Mouse (Mus musculus) Muller cell, postnatal 12 days (primary cell): ENCODE measurements around the gene Kif12.
A peak's percentile ranks its signal among the peaks of the same experiment; 100 is the strongest.

Experiments used
- DNase-seq: peaks from one replicate; pipeline ENCODE4 v3.0.0-alpha.2; 2015; ENCODE audit errors: inconsistent ontology term

Kif12 gene

DNA sequence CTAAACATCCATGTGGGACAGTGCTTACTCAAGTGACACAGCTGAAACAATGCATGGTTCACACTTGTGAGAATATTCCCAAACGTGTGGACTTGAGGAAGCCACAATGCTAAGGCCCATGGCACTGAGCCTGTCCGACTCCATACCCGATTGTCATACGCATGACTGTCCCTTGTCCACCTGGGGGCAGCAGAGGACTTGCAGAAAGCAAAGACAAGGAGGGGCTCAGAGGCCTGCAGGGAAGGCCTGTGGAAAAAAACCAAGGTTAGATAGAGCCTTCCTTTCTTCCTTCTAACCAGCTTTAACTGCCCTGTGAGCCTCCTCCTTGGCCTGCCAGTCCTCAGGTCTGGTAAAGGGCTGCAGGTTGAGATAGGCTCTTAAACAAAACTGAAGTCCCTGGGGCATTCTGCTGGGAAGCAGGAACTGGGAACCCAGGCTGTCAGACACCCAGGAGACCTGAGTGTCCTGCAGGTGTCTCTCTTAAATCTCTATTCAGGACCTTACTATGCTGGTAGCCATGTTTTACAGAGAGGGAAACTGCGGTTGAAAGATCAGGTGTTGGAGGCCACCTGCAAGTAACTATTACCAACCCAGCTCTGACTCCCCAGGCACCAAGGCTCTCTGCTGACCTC lies 12.9 kb downstream of the Kif12 start:
- peak; percentile 69 for DNase-seq

DNA sequence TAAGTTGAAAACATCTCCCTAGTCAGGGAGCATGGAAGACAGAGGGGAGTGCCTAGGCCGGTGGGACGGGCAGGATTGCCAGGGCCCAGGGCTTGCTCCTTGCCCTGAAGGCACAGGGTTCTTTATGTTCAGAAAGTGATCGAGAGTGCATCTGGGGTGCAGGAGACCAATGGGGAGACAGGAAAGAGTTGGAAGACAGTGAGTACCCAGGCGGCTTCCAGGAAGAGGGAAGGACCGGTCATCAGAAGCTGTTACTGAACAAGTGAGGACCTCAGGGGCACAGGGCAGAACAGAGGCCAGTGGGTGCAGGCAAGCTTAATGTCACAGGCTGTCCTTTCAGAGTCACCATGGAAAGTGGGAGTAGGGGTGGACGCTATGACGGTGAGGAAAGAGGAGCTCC lies 13.7 kb downstream of the Kif12 start:
- no peak for DNase-seq

DNA sequence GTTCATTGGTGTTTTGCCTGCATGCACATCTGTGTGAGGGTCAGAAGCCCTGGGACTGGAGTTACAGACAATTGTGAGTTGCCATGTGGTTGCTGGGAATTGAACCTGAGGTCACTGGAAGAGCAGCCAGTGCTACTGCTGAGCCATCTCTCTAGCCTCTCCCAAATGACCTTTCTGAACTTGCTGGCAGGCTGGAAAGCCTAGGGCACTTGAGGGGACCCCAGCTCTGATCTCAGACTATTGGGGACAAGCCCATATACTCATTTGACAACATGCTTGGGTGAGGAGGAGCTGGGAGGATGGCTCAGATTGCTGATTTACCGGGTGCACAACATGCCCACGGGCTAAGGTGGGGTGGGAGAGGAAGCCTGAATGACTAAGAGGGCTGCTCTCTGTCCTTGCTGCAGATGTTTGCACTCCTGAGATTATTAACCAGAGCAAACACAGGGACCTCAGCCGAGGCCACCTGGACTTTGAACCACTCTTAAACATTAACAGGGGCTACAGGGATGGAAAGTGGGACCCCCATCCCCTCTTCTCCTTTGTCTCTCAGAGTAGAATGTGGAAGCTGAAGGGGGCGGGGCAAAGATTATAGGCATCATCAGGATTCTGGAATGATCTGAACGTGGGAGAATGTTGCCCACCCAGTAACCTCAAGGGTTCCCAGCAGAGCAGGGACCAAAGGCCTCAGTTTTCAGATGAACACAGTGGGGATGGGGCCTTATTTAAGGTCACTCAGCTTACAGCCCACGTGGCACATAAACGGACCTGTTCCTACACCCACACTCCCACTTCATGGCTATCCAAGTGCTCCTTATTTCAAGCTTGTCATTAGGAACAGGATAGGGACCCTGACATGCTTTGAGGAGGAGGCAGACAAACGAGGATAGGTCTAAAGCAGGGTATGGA lies 15.0 kb downstream of the Kif12 start:
- no peak for DNase-seq

DNA sequence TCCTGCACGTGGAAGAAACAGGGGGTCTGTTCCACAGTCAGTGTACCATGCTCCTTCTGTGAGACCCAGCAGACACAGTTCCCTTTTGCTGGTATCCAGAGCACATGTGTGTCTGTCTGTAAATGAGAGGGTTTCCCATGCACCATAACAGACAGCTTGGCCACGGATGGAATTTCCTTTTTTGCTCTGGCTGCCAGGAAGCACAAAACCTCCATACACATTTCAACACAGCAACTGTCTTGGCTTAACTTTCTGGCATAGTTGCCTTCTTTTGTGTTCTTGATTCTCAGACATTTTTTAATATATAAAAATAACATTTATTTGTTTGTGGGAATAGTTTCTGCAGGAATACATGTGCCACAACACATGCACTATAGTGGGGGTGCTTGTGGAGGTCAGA lies 16.3 kb downstream of the Kif12 start:
- no peak for DNase-seq

DNA sequence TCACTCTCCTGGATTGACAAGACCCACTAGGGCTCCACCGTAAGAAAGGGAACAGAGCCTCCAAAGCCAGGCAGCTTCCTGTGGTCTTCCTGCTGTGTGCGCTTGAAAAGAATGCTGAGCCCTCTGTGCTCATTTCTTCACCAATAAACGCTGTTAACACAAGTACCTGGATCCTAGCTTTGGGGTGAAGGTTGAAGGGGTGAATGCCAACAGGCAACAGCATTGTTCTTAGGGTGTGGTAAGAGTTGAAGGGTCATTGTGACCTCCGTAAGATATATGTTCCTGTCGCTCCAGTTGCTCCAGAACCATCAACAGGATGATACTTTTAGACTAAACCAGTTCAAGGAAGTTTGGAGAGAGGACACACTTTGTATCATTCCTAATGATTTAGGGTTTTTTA lies 17.2 kb downstream of the Kif12 start, which contains the start of gene Ambp:
Gene Ambp, minus strand, starts transcription at position 101 of the 400 bp plus-strand sequence.
- no peak for DNase-seq

DNA sequence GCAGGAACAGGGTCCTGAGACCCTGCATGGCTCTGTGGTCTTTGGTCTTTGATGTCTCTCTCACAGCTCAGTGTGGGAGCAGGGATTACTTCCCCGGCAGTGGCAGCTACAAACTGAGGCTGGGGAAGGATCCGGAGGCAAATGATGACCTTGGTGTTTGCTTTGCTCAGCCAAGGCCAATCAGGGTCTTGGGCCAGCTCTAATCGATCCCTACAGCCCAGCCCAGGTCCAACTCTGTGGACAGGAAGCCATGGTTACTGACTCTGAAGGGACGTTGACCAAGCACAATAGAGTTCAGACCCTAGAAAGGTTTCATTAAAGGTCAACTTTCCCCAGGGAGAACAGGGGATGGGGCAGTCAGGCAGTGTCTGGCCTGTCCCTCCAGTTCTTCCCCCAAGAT lies 17.9 kb downstream of the Kif12 start:
- DNase-seq: no peak

DNA sequence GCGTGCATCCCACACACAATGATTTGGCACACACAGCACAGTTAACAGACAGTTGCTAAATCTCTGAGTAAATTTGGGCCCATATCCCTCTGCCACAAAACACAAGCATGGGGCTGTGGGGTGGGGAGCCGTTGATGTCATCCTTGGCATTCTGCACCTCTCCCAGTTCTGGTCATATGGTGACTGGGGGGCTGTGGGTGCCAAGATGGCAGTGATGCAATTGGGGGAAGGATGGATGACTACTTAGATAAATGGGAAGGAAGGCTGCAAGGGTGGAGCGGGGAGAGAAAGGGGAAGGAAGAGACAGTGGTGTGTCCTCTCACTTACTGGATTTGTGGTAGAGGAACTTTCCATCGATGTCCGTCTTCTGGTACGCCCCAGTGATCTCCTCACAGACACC lies 20.8 kb downstream of the Kif12 start:
- DNase-seq: no peak

DNA sequence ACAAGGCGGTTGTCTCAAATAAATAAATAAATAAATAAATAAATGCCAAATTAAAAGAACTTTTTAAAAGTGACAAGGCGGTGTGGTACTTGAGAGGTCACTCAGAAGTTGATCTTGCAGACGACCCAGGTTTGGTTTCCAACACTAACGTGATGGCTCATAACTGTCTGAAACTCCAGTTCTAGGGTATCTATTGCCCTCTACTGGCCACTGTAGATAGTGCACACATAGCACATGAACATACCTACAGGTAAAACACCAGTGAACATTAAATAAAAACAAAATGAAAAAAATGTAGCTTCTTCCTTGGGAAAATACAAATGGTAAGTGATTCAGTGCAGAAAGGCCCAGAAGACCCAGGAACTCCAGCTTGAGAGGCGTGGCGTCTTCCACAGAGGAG lies 24.7 kb downstream of the Kif12 start:
- no peak for DNase-seq

DNA sequence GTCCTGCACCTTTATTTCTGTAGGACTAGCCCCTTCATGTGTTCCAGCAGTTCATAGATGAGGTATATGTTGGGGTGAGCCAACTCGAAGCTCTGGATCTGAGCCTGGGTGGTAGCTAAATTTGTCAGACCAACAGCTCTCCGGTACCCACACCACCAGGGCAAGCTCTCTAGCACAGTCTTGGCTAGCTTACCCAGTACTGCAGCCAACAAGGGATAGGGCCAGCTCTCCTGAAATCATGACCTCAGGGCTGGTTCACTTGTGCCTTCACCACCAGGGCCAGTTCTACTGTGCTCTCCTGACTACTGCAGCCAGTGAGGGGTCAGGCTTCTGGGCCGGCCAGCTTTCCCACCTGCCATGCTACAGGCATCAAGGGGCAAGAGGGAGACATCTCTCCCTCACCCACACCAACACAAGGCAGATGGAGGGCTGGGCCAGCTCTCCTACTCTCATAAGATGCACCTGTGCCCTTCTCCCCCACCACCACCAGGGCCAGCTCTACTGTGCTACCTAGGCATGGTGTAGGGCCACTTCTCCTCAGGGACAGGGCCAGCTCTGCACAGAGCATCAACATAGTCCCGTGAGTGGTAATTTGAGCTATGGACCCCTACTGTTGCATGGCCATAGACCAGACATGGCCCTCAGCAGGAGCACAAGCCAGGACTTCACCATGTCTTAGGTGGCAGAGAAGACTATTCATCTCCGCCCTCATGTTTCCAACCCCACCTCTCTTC lies 41.9 kb downstream of the Kif12 start:
- no peak for DNase-seq

DNA sequence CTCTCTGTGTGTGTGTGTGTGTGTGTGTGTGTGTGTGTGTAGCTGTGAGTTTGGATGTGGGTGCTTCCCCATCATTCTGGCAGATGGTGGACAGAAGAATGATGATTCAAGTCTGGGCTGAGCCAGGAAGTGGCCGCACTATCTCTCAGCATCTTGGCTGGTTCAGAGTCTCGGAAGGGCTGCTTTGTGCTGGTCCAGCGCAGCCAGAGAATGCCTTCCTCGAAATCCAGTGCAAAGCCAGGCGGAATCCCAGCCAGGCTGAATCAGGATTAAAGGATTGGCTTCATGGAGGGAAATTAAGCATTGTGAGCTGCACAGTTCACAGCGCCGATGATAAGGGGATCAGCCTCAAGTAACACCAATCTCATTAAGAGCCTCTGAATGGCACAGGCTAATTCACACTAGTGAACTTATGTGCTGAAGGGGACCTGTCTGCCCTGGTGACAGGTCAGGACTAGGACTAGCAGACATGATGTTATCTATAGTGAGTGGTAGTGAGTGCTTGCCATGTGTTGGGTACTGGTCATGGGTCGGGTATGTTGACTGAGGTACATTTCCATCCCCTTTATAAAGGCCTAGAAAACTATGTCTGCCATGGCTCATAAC lies 47.0 kb downstream of the Kif12 start:
- peak; percentile 67 for DNase-seq

DNA sequence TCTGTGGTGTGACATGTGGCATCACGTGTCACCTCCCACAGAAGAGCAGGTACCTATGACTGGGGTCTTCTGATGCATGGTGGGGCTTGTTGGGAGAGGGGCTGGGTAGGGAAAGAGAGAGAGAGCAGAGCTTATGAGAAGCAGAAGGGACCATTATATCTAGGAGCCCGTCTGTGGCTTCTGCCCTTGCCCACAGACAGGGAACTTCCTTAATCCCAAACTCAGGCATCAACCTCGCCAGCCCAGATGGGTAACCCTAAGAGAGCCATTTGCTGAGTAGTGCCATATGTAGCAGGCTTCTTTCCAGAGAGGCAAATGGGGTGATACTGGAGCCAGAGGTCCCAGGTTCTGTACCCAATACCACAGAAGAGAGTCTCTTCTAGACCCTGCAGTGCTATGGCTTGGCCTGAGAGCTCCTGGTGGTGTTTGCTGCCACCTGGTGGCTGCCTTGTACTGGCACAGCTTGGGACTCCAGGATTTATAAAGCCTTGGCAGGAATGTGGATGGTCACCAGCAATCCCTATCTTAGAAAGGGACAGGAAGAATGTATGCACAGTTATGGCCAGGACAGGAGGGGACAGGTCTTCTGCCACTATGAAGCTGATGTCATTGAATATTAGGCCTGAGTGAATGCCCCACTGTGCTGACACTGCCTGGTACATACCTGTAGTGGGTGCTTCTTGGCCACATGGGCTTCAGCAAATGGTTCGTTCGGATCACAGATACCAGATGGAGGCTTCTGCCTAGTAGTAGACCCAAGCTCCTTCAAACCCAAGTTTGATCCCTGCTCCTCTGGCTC lies 53.1 kb downstream of the Kif12 start:
- DNase-seq: peak; percentile 72
